ENCODE assay signal across 15 mouse cellular contexts in genomic region chr16:40549663-40550062, GRCm38 (mm10).
"Had no signal": no experiment of that assay in that cellular context is flagged by ENCODE, and none has a peak within 500 bp of the region (broad histone marks: within the 10 kb centered on the region; RNA-seq: fewer than 3 reads in every experiment).

No protein-coding gene starts in this region.

- H3K36me3 ChIP-seq: neural tube, embryonic 13.5 days; neural tube, embryonic 15.5 days; stomach, embryonic 15.5 days had no signal

- H3K9ac ChIP-seq: neural tube, embryonic 13.5 days; neural tube, embryonic 15.5 days; stomach, embryonic 15.5 days had no signal

- H3K4me1 ChIP-seq: neural tube, embryonic 13.5 days; neural tube, embryonic 15.5 days; stomach, embryonic 15.5 days had no signal

- H3K4me3 ChIP-seq: neural tube, embryonic 13.5 days; neural tube, embryonic 15.5 days; stomach, embryonic 15.5 days had no signal

- H3K27ac ChIP-seq: neural tube, embryonic 13.5 days; neural tube, embryonic 15.5 days; stomach, embryonic 15.5 days; stomach, postnatal 0 days had no signal

- H3K9me3 ChIP-seq: neural tube, embryonic 13.5 days; neural tube, embryonic 15.5 days; stomach, embryonic 15.5 days had no signal

- H3K4me2 ChIP-seq: neural tube, embryonic 13.5 days; neural tube, embryonic 15.5 days; stomach, embryonic 15.5 days had no signal

- DNase-seq: retina, postnatal 1 day; right cerebral cortex, adult 18-20 months; right cerebral cortex, postnatal 14 days; right cerebral cortex, postnatal 25 days; right cerebral cortex, postnatal 4 days; spleen, adult 18-20 months; thymus, adult 18-20 months; thymus, adult 2 months; thymus, postnatal 25 days; thymus, postnatal 36 days; thymus, postnatal 4 days had no signal

- H3K27me3 ChIP-seq: neural tube, embryonic 13.5 days; neural tube, embryonic 15.5 days; stomach, embryonic 15.5 days had no signal
